Mouse (Mus musculus) E14TG2a.4 (cell line): ENCODE measurements around the gene Ddit4.

ENCODE experiments used
- CTCF ChIP-seq: conservative IDR thresholded peaks from 2 replicates; pipeline ENCODE4 v1.5.1; 2014; ENCODE audit warnings: low read length
- POU5F1 ChIP-seq: IDR thresholded peaks from 2 replicates; pipeline ENCODE4 v1.6.1; 2014; ENCODE audit warnings: low read length, borderline replicate concordance

- TF ChIP-seq CTCF, result no peak
- no peak for TF ChIP-seq POU5F1
These were observed 20.2 kb upstream of the Ddit4 start for GRCm38 (mm10) chr10:59971813-59972212.
